Mouse (Mus musculus): Measurements from ENCODE around the gene Tmem186. TPM values are rescaled to one million over a fixed set of nuclear protein-coding genes. Genes with fewer than 3 reads are reported as not detected.
A peak's percentile ranks its signal among the peaks of the same experiment; 100 is the strongest.

Gene Tmem186
- polyA plus RNA-seq, 2 experiments, result 13.0 to 17.4 TPM

GRCm38 (mm10) chr16:8643855-8644254, 6.3 kb upstream of the Tmem186 start:
- ATAC-seq (ENCODE audit: low FRiP score, low read depth), result no peak
- Histone ChIP-seq H3K9ac (ENCODE audit: low read depth, low read length, severe bottlenecking) (no peak overlapping the region), H3K4me2 (replicated peaks; ENCODE audit: low read depth, low read length, severe bottlenecking) (no peak overlapping the region)

GRCm38 (mm10) chr16:8639466-8640191, 2.1 kb upstream of the Tmem186 start:
- Histone ChIP-seq H3K4me2 (replicated peaks; ENCODE audit: low read depth, low read length, severe bottlenecking) (no peak overlapping the region), H3K4me3 (replicated peaks; ENCODE audit: low read length) (no peak overlapping the region), H3K9me3 (ENCODE audit: control insufficient read depth, low read length) (no peaks in the 10 kb centered on the region), H3K36me3 (ENCODE audit: control insufficient read depth, insufficient read depth, low read length) (peaks cover 38% of the 10 kb centered on the region), H3K27ac (replicated peaks; ENCODE audit: low read depth, low read length) (no peak overlapping the region), H3K27me3 (ENCODE audit: control insufficient read depth, insufficient read depth, low read length) (no peaks in the 10 kb centered on the region), H3K9ac (ENCODE audit: low read depth, low read length, severe bottlenecking) (no peak overlapping the region), H3K4me1 (ENCODE audit: control insufficient read depth, insufficient read depth, low read length) (peaks cover 9% of the 10 kb centered on the region)
- DNase-seq (ENCODE audit: low spot score), result no peak
- no peak for TF ChIP-seq POLR2A (IDR thresholded peaks at IDR 0.05; ENCODE audit: borderline replicate concordance, extremely low read depth, insufficient read depth, insufficient read length)
- no peak for ATAC-seq (ENCODE audit: low FRiP score, low read depth)
- WGBS, result 88% methylated on average over 11 of the region's 11 CpGs

More at GRCm38 (mm10) chr16:8643855-8644254, 6.3 kb upstream of the Tmem186 start:
- H3K4me1 ChIP-seq (ENCODE audit: control insufficient read depth, insufficient read depth, low read length), result no peaks in the 10 kb centered on the region
- H3K27ac ChIP-seq (replicated peaks; ENCODE audit: low read depth, low read length), result no peak overlapping the region
- no peak overlapping the region for H3K4me3 ChIP-seq (replicated peaks; ENCODE audit: low read length)
- no peak for TF ChIP-seq POLR2A (IDR thresholded peaks at IDR 0.05; ENCODE audit: borderline replicate concordance, extremely low read depth, insufficient read depth, insufficient read length)
- WGBS, result 75% methylated on average over 2 of the region's 2 CpGs
- no peaks in the 10 kb centered on the region for H3K27me3 ChIP-seq (ENCODE audit: control insufficient read depth, insufficient read depth, low read length)
- no peak for DNase-seq (ENCODE audit: low spot score)
- H3K9me3 ChIP-seq (ENCODE audit: control insufficient read depth, low read length), result no peaks in the 10 kb centered on the region
- peaks cover 67% of the 10 kb centered on the region for H3K36me3 ChIP-seq (ENCODE audit: control insufficient read depth, insufficient read depth, low read length)

GRCm38 (mm10) chr16:8638131-8638530, 619 bp upstream of the Tmem186 start:
- ATAC-seq (ENCODE audit: low FRiP score, low read depth) (no peak), DNase-seq (ENCODE audit: low spot score) (no peak)
- no peak for TF ChIP-seq POLR2A (IDR thresholded peaks at IDR 0.05; ENCODE audit: borderline replicate concordance, extremely low read depth, insufficient read depth, insufficient read length)
- H3K27me3 ChIP-seq (ENCODE audit: control insufficient read depth, insufficient read depth, low read length), result no peaks in the 10 kb centered on the region
- H3K4me3 ChIP-seq (replicated peaks; ENCODE audit: low read length), result peak overlapping the region; percentile 80
- H3K4me1 ChIP-seq (ENCODE audit: control insufficient read depth, insufficient read depth, low read length), result peaks cover 9% of the 10 kb centered on the region
- H3K27ac ChIP-seq (replicated peaks; ENCODE audit: low read depth, low read length), result peak overlapping the region; percentile 79
- WGBS, result 46% methylated on average over 7 of the region's 7 CpGs
- peaks cover 28% of the 10 kb centered on the region for H3K36me3 ChIP-seq (ENCODE audit: control insufficient read depth, insufficient read depth, low read length)
- peak overlapping the region; percentile 67 for H3K9ac ChIP-seq (ENCODE audit: low read depth, low read length, severe bottlenecking)
- no peaks in the 10 kb centered on the region for H3K9me3 ChIP-seq (ENCODE audit: control insufficient read depth, low read length)
- peak overlapping the region; percentile 83 for H3K4me2 ChIP-seq (replicated peaks; ENCODE audit: low read depth, low read length, severe bottlenecking)

GRCm38 (mm10) chr16:8636867-8637216, 670 bp downstream of the Tmem186 start:
- no peaks in the 10 kb centered on the region for H3K9me3 ChIP-seq (ENCODE audit: control insufficient read depth, low read length)
- H3K36me3 ChIP-seq (ENCODE audit: control insufficient read depth, insufficient read depth, low read length), result peaks cover 28% of the 10 kb centered on the region
- WGBS, result 0% methylated on average over 13 of the region's 13 CpGs
- H3K27ac ChIP-seq (replicated peaks; ENCODE audit: low read depth, low read length), result peak overlapping the region; percentile 79
- H3K9ac ChIP-seq (ENCODE audit: low read depth, low read length, severe bottlenecking), result peak overlapping the region; percentile 67
- ATAC-seq (ENCODE audit: low FRiP score, low read depth) (peak; percentile 4; the same call in 1 of the 2 replicates), DNase-seq (ENCODE audit: low spot score) (no peak)
- no peak for TF ChIP-seq POLR2A (IDR thresholded peaks at IDR 0.05; ENCODE audit: borderline replicate concordance, extremely low read depth, insufficient read depth, insufficient read length)
- peak overlapping the region; percentile 83 for H3K4me2 ChIP-seq (replicated peaks; ENCODE audit: low read depth, low read length, severe bottlenecking)
- H3K27me3 ChIP-seq (ENCODE audit: control insufficient read depth, insufficient read depth, low read length), result no peaks in the 10 kb centered on the region
- peaks cover 9% of the 10 kb centered on the region for H3K4me1 ChIP-seq (ENCODE audit: control insufficient read depth, insufficient read depth, low read length)
- H3K4me3 ChIP-seq (replicated peaks; ENCODE audit: low read length), result peak overlapping the region; percentile 80

- Histone ChIP-seq H3K36me3 (ENCODE audit: control insufficient read depth, insufficient read depth, low read length) (peaks cover 29% of the 10 kb centered on the region), H3K4me3 (replicated peaks; ENCODE audit: low read length) (no peak overlapping the region), H3K4me2 (replicated peaks; ENCODE audit: low read depth, low read length, severe bottlenecking) (no peak overlapping the region), H3K4me1 (ENCODE audit: control insufficient read depth, insufficient read depth, low read length) (peaks cover 4% of the 10 kb centered on the region), H3K9me3 (ENCODE audit: control insufficient read depth, low read length) (no peaks in the 10 kb centered on the region), H3K27ac (replicated peaks; ENCODE audit: low read depth, low read length) (no peak overlapping the region), H3K9ac (ENCODE audit: low read depth, low read length, severe bottlenecking) (no peak overlapping the region), H3K27me3 (ENCODE audit: control insufficient read depth, insufficient read depth, low read length) (no peaks in the 10 kb centered on the region)
- no peak for TF ChIP-seq POLR2A (IDR thresholded peaks at IDR 0.05; ENCODE audit: borderline replicate concordance, extremely low read depth, insufficient read depth, insufficient read length)
- ATAC-seq (ENCODE audit: low FRiP score, low read depth), result no peak
- WGBS, result 90% methylated on average over 5 of the region's 5 CpGs
- no peak for DNase-seq (ENCODE audit: low spot score)
Observed at GRCm38 (mm10) chr16:8631428-8631827, 6.1 kb downstream of the Tmem186 start.
